Comparison of ENCODE assay signal across 22 mouse cellular contexts in genomic region chr10:78348211-78348610, GRCm38 (mm10). TPM values are rescaled to one million over a fixed set of nuclear protein-coding genes. Genes with fewer than 3 reads are reported as not detected.
A peak's percentile ranks its signal among the peaks of the same experiment; 100 is the strongest.
DNase-seq lines count a peak whose midpoint lies in the region; ATAC-seq and TF ChIP-seq lines count a peak whose summit lies in the region.
"Had no signal": no experiment of that assay in that cellular context is flagged by ENCODE, and none has a peak within 500 bp of the region (broad histone marks: within the 10 kb centered on the region; RNA-seq: fewer than 3 reads in every experiment).

No protein-coding gene starts in this region.

- WGBS in kidney, embryonic 15.5 days, result 83% methylated on average over 5 of the region's 5 CpGs
- 82% methylated on average over 5 of the region's 5 CpGs for WGBS in lung, postnatal 0 days

- TF ChIP-seq EP300 in lung, postnatal 0 days (IDR thresholded peaks at IDR 0.05), result no peak

- H3K4me2 ChIP-seq in kidney, embryonic 15.5 days, result no peak overlapping the region
- H3K4me2 ChIP-seq in lung, postnatal 0 days (replicated peaks; ENCODE audit: low read depth, low read length), result no peak overlapping the region
- H3K4me2 ChIP-seq: embryonic facial prominence, embryonic 12.5 days; embryonic facial prominence, embryonic 15.5 days; heart, embryonic 11.5 days; hindbrain, embryonic 12.5 days; hindbrain, embryonic 15.5 days had no signal

- H3K9ac ChIP-seq in kidney, embryonic 15.5 days, result no peak overlapping the region
- no peak overlapping the region for H3K9ac ChIP-seq in lung, postnatal 0 days (replicated peaks; ENCODE audit: low read depth)
- H3K9ac ChIP-seq: embryonic facial prominence, embryonic 12.5 days; embryonic facial prominence, embryonic 15.5 days; forebrain, postnatal 0 days; hindbrain, embryonic 12.5 days; hindbrain, embryonic 15.5 days had no signal

- intact Hi-C loops in left cerebral cortex, postnatal 36 days (cut with DNase I), result no loop called here

- no peak overlapping the region for H3K4me3 ChIP-seq in kidney, embryonic 15.5 days (replicated peaks)
- peak overlapping the region; percentile 71 for H3K4me3 ChIP-seq in testis, adult 2 months (ENCODE audit: control insufficient read depth, low read depth, low read length)
- no peak overlapping the region for H3K4me3 ChIP-seq in lung, postnatal 0 days (ENCODE audit: low read depth, low read length)
- H3K4me3 ChIP-seq: embryonic facial prominence, embryonic 12.5 days; embryonic facial prominence, embryonic 15.5 days; gastrocnemius, adult 2 months; hindbrain, embryonic 12.5 days; hindbrain, embryonic 15.5 days had no signal

- no peak for TF ChIP-seq CTCF in testis, adult 2 months (IDR thresholded peaks at IDR 0.05; ENCODE audit: control insufficient read depth, insufficient read depth, insufficient replicate concordance, low read depth, low read length)
- TF ChIP-seq CTCF in lung, postnatal 0 days (IDR thresholded peaks at IDR 0.05), result no peak

- 0 out of 2 replicates have a peak, but pooled peaks cover 4% of the 10 kb centered on the region for H3K36me3 ChIP-seq in kidney, embryonic 15.5 days
- no peaks in the 10 kb centered on the region; the same call in 1 of the 2 replicates for H3K36me3 ChIP-seq in testis, adult 2 months (ENCODE audit: control insufficient read depth, insufficient read depth, low read length)
- H3K36me3 ChIP-seq in lung, postnatal 0 days (ENCODE audit: insufficient read depth, low read length), result no peaks in the 10 kb centered on the region
- H3K36me3 ChIP-seq: embryonic facial prominence, embryonic 15.5 days; hindbrain, embryonic 12.5 days; hindbrain, embryonic 15.5 days had no signal

- no peak for ATAC-seq in kidney, embryonic 15.5 days (replicated peaks; ENCODE audit: low FRiP score)
- no peak for ATAC-seq in lung, postnatal 0 days
- ATAC-seq: forebrain, embryonic 14.5 days; forebrain, postnatal 0 days; Patski had no signal

- no peaks in the 10 kb centered on the region for H3K9me3 ChIP-seq in kidney, embryonic 15.5 days (replicated peaks)
- H3K9me3 ChIP-seq in lung, postnatal 0 days (ENCODE audit: low read length), result no peaks in the 10 kb centered on the region
- H3K9me3 ChIP-seq: embryonic facial prominence, embryonic 12.5 days; embryonic facial prominence, embryonic 15.5 days; hindbrain, embryonic 12.5 days; hindbrain, embryonic 15.5 days had no signal

- no peaks in the 10 kb centered on the region for H3K27me3 ChIP-seq in kidney, embryonic 15.5 days
- H3K27me3 ChIP-seq in testis, adult 2 months (ENCODE audit: control insufficient read depth, insufficient read depth, low read length), result no peaks in the 10 kb centered on the region; the same call in 1 of the 2 replicates
- H3K27me3 ChIP-seq in lung, postnatal 0 days (replicated peaks; ENCODE audit: insufficient read depth, low read length), result no peaks in the 10 kb centered on the region
- H3K27me3 ChIP-seq: embryonic facial prominence, embryonic 12.5 days; embryonic facial prominence, embryonic 15.5 days; hindbrain, embryonic 12.5 days; hindbrain, embryonic 15.5 days; Patski had no signal

- H3K4me1 ChIP-seq in kidney, embryonic 15.5 days, result peaks cover 66% of the 10 kb centered on the region
- peaks cover 18% of the 10 kb centered on the region for H3K4me1 ChIP-seq in testis, adult 2 months (ENCODE audit: control insufficient read depth, insufficient read depth, low read length)
- H3K4me1 ChIP-seq in lung, postnatal 0 days (ENCODE audit: insufficient read depth, low read depth, low read length), result peaks cover 24% of the 10 kb centered on the region; the same call in 1 of the 2 replicates

- 0 out of 2 replicates have a peak overlapping the region, but pooled peaks have one; percentile 9 for H3K27ac ChIP-seq in kidney, embryonic 15.5 days
- H3K27ac ChIP-seq in testis, adult 2 months (ENCODE audit: control insufficient read depth, insufficient read depth, low read depth, low read length), result peak overlapping the region; percentile 10; the same call in 1 of the 2 replicates
- no peak overlapping the region for H3K27ac ChIP-seq in lung, postnatal 0 days (ENCODE audit: low read length)
- H3K27ac ChIP-seq: embryonic facial prominence, embryonic 12.5 days; embryonic facial prominence, embryonic 15.5 days; gastrocnemius, adult 2 months; hindbrain, embryonic 12.5 days; hindbrain, embryonic 15.5 days had no signal

- peak; percentile 28; the same call in 1 of the 2 replicates for TF ChIP-seq POLR2A in testis, adult 2 months (IDR thresholded peaks at IDR 0.05; ENCODE audit: control insufficient read depth, low read depth, low read length)

- no peak for DNase-seq in kidney, postnatal 14 days
- DNase-seq in testis, postnatal 10 days (ENCODE audit: low spot score), result no peak
- DNase-seq in brain, adult 2 months (ENCODE audit: low read depth, low spot score), result peak; percentile 77
- no peak for DNase-seq in left cerebral cortex, postnatal 36 days (ENCODE audit: low spot score in 2 of 2)
- DNase-seq in lung, postnatal 0 days (ENCODE audit: low spot score), result no peak
- DNase-seq: adrenal gland, postnatal 10 days; adrenal gland, postnatal 36 days; cerebellum, adult 11 months; cerebellum, adult 9-11 months; forebrain, postnatal 0 days; gastrocnemius, adult 2 months; gastrocnemius, postnatal 14 days; heart, adult 11 months had no signal

RNA-seq across cellular contexts. Expression of gene Agpat3, which starts 4.1 kb away (rescaled TPM):
- 84.9 and 88.7 TPM in 2 replicates for polyA plus RNA-seq in kidney, embryonic 15.5 days (2015; fragmentation: Nextera tagmentation; extraction: Ambion mirVana)
- 1,109 and 1,110 TPM in 2 replicates for polyA plus RNA-seq in testis, adult 2 months (2012; rRNA removed)
- total RNA-seq in left cerebral cortex, postnatal 36 days (2021), result 100 to 1,000 TPM; 269 to 279 TPM
- polyA plus RNA-seq in lung, postnatal 0 days (2015; fragmentation: Nextera tagmentation; extraction: Ambion mirVana), result 119 and 129 TPM in 2 replicates
